ENCODE assay signal across 8 mouse cellular contexts in genomic region chr5:63906149-63907093, GRCm38 (mm10).
DNase-seq lines count a peak whose midpoint lies in the region; ATAC-seq lines count a peak whose summit lies in the region.

No protein-coding gene starts in this region.

- peak; percentile 82 for DNase-seq in R1 (ENCODE audit: low read depth, low spot score)
- DNase-seq in cerebellum, postnatal 25 days = peak; percentile 87 to 90
- DNase-seq in gastrocnemius, adult 18-20 months (ENCODE audit: low spot score) = peak; percentile 83
- peak; percentile 90 for DNase-seq in induced T-regulatory cell, adult 2 months (ENCODE audit: low read depth)
- DNase-seq in left cerebral cortex, adult 9 months (ENCODE audit: low spot score in 2 of 2) = peak; percentile 33 to 88
- peak; percentile 83 to 90 for DNase-seq in right cerebral cortex, postnatal 10 days (ENCODE audit: low spot score in 2 of 2)
- peak; percentile 81 for DNase-seq in urinary bladder, postnatal 14 days (ENCODE audit: low spot score)

- peak; percentile 99 for ATAC-seq in megakaryocyte progenitor cell, adult 5-6 weeks (replicated peaks; ENCODE audit: poor library complexity)

Comparison
In these comparisons a context has a peak if more than half of its experiments do, and no peak if none do; other contexts are left out.
1. Peak in every context shown above with its lines: DNase-seq and ATAC-seq.